Mouse (Mus musculus): ENCODE measurements around the gene Rae1.

The Rae1 gene

GRCm38 (mm10) chr2:173057623-173058022, 57.7 kb downstream of the Rae1 start:
- in situ Hi-C loops (cut with MboI; ENCODE audit: low pct_unique_long_range_greater_than_20kb in 1 of 2, low sequenced_read_pairs in 2 of 2, unreplicated experiment in 1 of 2), result no loop called here

GRCm38 (mm10) chr2:173058263-173058662, 58.3 kb downstream of the Rae1 start:
- in situ Hi-C loops (cut with MboI; ENCODE audit: low pct_unique_long_range_greater_than_20kb in 1 of 2, low sequenced_read_pairs in 2 of 2, unreplicated experiment in 1 of 2), result no loop called here

GRCm38 (mm10) chr2:173060450-173060849, 60.5 kb downstream of the Rae1 start:
- in situ Hi-C loops (cut with MboI; ENCODE audit: low pct_unique_long_range_greater_than_20kb in 1 of 2, low sequenced_read_pairs in 2 of 2, unreplicated experiment in 1 of 2), result no loop called here

GRCm38 (mm10) chr2:173061443-173062351, 61.8 kb downstream of the Rae1 start:
- in situ Hi-C loops (cut with MboI; ENCODE audit: low pct_unique_long_range_greater_than_20kb in 1 of 2, low sequenced_read_pairs in 2 of 2, unreplicated experiment in 1 of 2), result no loop called here

GRCm38 (mm10) chr2:173063219-173063618, 63.3 kb downstream of the Rae1 start:
- in situ Hi-C loops (cut with MboI; ENCODE audit: low pct_unique_long_range_greater_than_20kb in 1 of 2, low sequenced_read_pairs in 2 of 2, unreplicated experiment in 1 of 2), result no loop called here

GRCm38 (mm10) chr2:173064864-173065263, 64.9 kb downstream of the Rae1 start:
- in situ Hi-C loops (cut with MboI; ENCODE audit: low pct_unique_long_range_greater_than_20kb in 1 of 2, low sequenced_read_pairs in 2 of 2, unreplicated experiment in 1 of 2), result no loop called here

Measured in mouse embryonic stem cell (cell line).